Mouse (Mus musculus) stomach, embryonic 16.5 days (tissue): ENCODE data around the gene Tmem97. TPM values are rescaled to one million over a fixed set of nuclear protein-coding genes. Genes with fewer than 3 reads are reported as not detected.
A peak's percentile ranks its signal among the peaks of the same experiment; 100 is the strongest.

Source experiments
- ATAC-seq: fragments of 200-750 bp; cut with Nextera tagmentation; 2 replicates; pipeline ENCODE4 v1.8.0; 2017; ENCODE audit warnings: moderate number of reproducible peaks, moderate TSS enrichment; ENCODE audit not compliant: insufficient read depth, low FRiP score
- H3K27ac ChIP-seq: fragments of 300-500 bp; sonication (generic); 2 replicates; pipeline ENCODE4 v1.5.1; 2014; ENCODE audit warnings: low read length
- H3K27me3 ChIP-seq: fragments of 300-500 bp; sonication (generic); 2 replicates; pipeline ENCODE4 v1.6.1; 2014; ENCODE audit warnings: low read length, control low read depth, mixed read lengths; ENCODE audit not compliant: control insufficient read depth, insufficient read depth
- H3K36me3 ChIP-seq: fragments of 300-500 bp; sonication (generic); 2 replicates; pipeline ENCODE4 v1.6.1; 2014; ENCODE audit warnings: low read length; ENCODE audit not compliant: control insufficient read depth, insufficient read depth
- H3K4me1 ChIP-seq: fragments of 300-500 bp; sonication (generic); 2 replicates; pipeline ENCODE4 v1.6.1; 2014; ENCODE audit warnings: low read length, control low read depth, mixed read lengths; ENCODE audit not compliant: control insufficient read depth, insufficient read depth
- H3K4me2 ChIP-seq: fragments of 300-500 bp; sonication (generic); 2 replicates; pipeline ENCODE4 v1.6.1; 2014; ENCODE audit warnings: low read depth, low read length, mixed read lengths
- H3K4me3 ChIP-seq: fragments of 300-500 bp; sonication (generic); replicated peaks from 2 replicates; pipeline ENCODE4 v1.5.1; 2014; ENCODE audit warnings: mild to moderate bottlenecking, low read length
- H3K9ac ChIP-seq: fragments of 300-500 bp; sonication (generic); 2 replicates; pipeline ENCODE4 v1.6.1; 2014; ENCODE audit warnings: low read length
- H3K9me3 ChIP-seq: fragments of 300-500 bp; sonication (generic); replicated peaks from 2 replicates; pipeline ENCODE4 v1.6.1; 2016; ENCODE audit warnings: low read length, control low read depth; ENCODE audit not compliant: control insufficient read depth
- WGBS: fragments of 180-500 bp; shearing (Covaris S2); extraction: QIAGEN DNeasy Blood & Tissue Kit; methylation state at CpG from one replicate; pipeline ENCODE4 v1.1.7; 2014; 5-methylcytosine and 5-hydroxymethylcytosine counted together
- polyA plus RNA-seq: library from polyadenylated mRNA; unstranded; fragments of >200 nt; fragmentation: Nextera tagmentation; extraction: Ambion mirVana; gene quantifications from 2 replicates; pipeline ENCODE4 v1.2.1, GENCODE M21; 2015

Tmem97 gene
- polyA plus RNA-seq, 1 experiment from 2014 or later: 213 TPM

DNA sequence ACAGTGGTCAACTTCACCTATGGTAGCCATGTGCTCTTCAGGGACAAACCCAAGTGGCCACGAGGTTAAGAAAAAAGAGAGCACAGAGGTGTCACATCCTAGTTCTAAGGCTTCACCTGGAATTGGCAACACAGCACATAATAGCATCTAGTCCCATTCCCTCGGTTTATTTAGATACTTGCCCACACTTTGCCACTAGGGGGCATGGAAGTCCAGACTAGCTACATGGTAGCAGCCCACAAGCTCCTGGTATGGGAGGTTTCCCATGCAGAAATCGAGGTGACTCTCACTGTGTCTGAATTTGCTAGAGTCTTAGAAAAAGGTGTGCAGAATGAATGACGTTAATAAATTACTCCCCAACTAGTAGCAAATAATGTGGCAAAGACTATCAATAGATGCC is 9.9 kb upstream of the Tmem97 start:
- no peaks in the 10 kb centered on the region for H3K27me3 ChIP-seq
- H3K4me1 ChIP-seq: 0 out of 2 replicates have a peak, but pooled peaks cover 4% of the 10 kb centered on the region
- H3K27ac ChIP-seq: no peak overlapping the region
- no peak overlapping the region for H3K9ac ChIP-seq
- H3K4me3 ChIP-seq: no peak overlapping the region
- WGBS: 12% methylated on average over 4 of the region's 4 CpGs
- peak; percentile 52; the same call in 1 of the 2 replicates for ATAC-seq
- no peaks in the 10 kb centered on the region for H3K9me3 ChIP-seq
- no peak overlapping the region for H3K4me2 ChIP-seq
- H3K36me3 ChIP-seq: no peaks in the 10 kb centered on the region

DNA sequence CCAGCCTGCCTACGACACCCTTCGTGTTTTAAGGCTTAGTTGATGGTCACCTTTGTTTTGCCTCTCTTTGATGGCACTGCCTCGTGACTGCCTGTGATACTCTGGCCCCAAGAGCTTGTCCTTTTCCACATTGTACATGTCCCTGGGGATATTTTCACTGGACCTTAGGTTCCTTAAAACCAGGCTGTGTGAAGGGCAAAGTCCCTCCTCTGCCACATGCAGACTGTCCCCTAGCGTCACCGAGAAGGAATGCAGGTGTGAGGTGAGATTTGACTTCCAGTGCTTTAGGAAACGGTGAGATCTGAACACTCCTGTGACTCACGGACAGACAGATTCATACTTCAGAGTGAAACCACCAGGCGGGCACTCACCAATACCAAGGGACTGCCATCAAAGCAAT is 6.7 kb upstream of the Tmem97 start:
- no peaks in the 10 kb centered on the region for H3K27me3 ChIP-seq
- H3K4me1 ChIP-seq: 0 out of 2 replicates have a peak, but pooled peaks cover 4% of the 10 kb centered on the region
- no peaks in the 10 kb centered on the region for H3K36me3 ChIP-seq
- peaks cover 7% of the 10 kb centered on the region; the same call in 1 of the 2 replicates for H3K9me3 ChIP-seq
- H3K4me3 ChIP-seq: no peak overlapping the region
- ATAC-seq: no peak
- no peak overlapping the region for H3K4me2 ChIP-seq
- H3K9ac ChIP-seq: no peak overlapping the region
- WGBS: 55% methylated on average over 8 of the region's 8 CpGs
- H3K27ac ChIP-seq: no peak overlapping the region

DNA sequence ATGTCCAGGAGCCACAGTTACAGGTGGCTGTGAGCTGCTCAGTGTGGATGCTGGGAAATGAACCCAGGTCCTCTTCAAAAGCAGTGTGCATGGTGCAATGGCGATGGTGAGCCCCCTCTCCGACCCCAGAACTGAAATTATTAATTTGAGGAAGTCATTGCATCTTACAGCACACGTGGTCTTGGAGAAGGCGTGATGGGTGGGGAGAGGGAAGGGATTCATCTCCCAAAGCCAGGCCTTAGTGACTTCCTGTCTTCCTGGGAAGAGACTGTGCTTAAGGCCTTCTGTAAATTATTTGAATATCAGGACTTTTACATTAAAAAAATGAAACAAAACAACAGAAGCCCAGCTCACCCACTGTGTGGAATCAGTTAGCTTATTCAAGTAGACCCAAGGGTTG is 5.5 kb upstream of the Tmem97 start:
- no peak for ATAC-seq
- peak overlapping the region; percentile 43 for H3K27ac ChIP-seq

DNA sequence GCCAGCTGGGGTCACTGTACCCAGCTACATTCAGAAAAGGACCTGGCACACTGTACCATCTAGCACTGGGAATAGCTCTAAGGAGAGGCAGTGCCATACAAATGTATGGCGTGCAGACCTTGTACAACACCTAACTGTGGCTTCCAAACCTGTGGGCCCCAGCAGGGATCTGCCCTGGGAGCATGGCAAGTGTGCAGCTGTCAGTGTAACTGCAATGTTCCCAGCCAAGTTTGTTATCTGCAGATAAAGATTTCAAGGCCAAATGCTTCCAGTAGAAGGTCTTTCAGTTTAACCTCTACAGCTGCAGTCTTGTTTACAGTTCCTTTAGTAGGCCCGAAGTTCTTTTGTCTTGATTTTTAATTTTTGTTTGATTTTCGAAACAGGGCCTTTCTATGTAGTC is 5.0 kb upstream of the Tmem97 start:
- ATAC-seq: no peak
- H3K4me1 ChIP-seq: peaks cover 9% of the 10 kb centered on the region
- H3K27ac ChIP-seq: peak overlapping the region; percentile 43
- H3K27me3 ChIP-seq: no peaks in the 10 kb centered on the region
- no peak overlapping the region for H3K9ac ChIP-seq
- WGBS: 45% methylated on average over 3 of the region's 3 CpGs
- peaks cover 7% of the 10 kb centered on the region; the same call in 1 of the 2 replicates for H3K9me3 ChIP-seq
- H3K4me2 ChIP-seq: no peak overlapping the region
- no peak overlapping the region for H3K4me3 ChIP-seq
- no peaks in the 10 kb centered on the region for H3K36me3 ChIP-seq

More for the DNA sequence above, 5.5 kb upstream of the Tmem97 start:
- no peaks in the 10 kb centered on the region for H3K27me3 ChIP-seq
- peaks cover 7% of the 10 kb centered on the region for H3K4me1 ChIP-seq
- WGBS: 60% methylated on average over 4 of the region's 4 CpGs
- H3K4me3 ChIP-seq: no peak overlapping the region
- H3K9ac ChIP-seq: no peak overlapping the region
- H3K36me3 ChIP-seq: no peaks in the 10 kb centered on the region
- H3K9me3 ChIP-seq: peaks cover 7% of the 10 kb centered on the region; the same call in 1 of the 2 replicates
- H3K4me2 ChIP-seq: no peak overlapping the region

DNA sequence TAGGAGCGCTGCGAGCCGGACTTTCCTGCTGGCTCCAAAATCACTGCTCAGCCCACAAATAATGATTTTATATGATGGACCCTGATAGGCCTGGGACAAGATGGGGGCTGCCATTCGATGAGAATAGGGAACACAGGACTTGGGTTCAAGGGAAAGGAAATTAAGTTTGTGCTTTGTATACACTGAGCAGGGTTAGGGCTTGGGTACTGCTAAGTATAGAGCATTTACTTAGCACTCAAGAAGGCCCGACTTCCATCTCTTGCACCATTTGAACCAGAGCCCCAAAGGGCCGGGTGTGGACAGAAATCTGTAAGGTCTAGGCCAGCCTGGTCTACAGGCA is 452 bp upstream of the Tmem97 start:
- 0 out of 2 replicates have a peak, but pooled peaks have one; percentile 2 for ATAC-seq
- peak overlapping the region; percentile 79 for H3K9ac ChIP-seq

DNA sequence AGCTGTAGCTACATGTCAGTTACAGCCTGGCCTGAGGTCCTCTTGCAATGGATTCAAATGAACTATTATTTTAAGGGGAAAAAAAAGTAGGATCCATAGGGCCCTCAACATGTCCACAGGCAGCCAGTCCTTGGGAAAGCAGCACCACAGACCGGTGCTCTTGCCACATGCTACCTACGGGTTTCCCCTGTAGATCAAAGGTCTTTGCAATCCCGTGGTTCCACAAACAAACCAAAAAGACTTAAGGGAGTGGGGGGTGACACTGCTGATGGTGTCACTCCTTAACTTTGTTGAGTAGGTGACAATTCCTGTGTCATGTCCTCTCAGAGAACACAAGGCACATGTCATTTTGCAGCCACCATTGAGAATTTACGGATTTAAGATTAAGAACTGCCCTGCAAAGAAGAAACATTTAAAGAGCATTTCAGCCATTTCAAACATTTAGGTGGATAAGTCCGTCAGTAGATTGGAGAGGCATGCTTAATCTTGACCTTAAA is 1.0 kb downstream of the Tmem97 start:
- WGBS: 5% methylated on average over 5 of the region's 5 CpGs
- no peaks in the 10 kb centered on the region for H3K36me3 ChIP-seq
- peak overlapping the region; percentile 84 for H3K27ac ChIP-seq
- peak overlapping the region; percentile 81 for H3K9ac ChIP-seq
- H3K27me3 ChIP-seq: no peaks in the 10 kb centered on the region
- H3K9me3 ChIP-seq: peaks cover 7% of the 10 kb centered on the region; the same call in 1 of the 2 replicates
- H3K4me2 ChIP-seq: peak overlapping the region; percentile 69
- ATAC-seq: no peak
- peaks cover 15% of the 10 kb centered on the region for H3K4me1 ChIP-seq
- peak overlapping the region; percentile 77 for H3K4me3 ChIP-seq

More for the DNA sequence above, 452 bp upstream of the Tmem97 start:
- Histone ChIP-seq H3K36me3 (no peaks in the 10 kb centered on the region), H3K27me3 (no peaks in the 10 kb centered on the region), H3K4me1 (peaks cover 15% of the 10 kb centered on the region), H3K4me2 (peak overlapping the region; percentile 85), H3K27ac (peak overlapping the region; percentile 81), H3K4me3 (peak overlapping the region; percentile 77), H3K9me3 (peaks cover 7% of the 10 kb centered on the region; the same call in 1 of the 2 replicates)
- WGBS: 34% methylated on average over 6 of the region's 6 CpGs

DNA sequence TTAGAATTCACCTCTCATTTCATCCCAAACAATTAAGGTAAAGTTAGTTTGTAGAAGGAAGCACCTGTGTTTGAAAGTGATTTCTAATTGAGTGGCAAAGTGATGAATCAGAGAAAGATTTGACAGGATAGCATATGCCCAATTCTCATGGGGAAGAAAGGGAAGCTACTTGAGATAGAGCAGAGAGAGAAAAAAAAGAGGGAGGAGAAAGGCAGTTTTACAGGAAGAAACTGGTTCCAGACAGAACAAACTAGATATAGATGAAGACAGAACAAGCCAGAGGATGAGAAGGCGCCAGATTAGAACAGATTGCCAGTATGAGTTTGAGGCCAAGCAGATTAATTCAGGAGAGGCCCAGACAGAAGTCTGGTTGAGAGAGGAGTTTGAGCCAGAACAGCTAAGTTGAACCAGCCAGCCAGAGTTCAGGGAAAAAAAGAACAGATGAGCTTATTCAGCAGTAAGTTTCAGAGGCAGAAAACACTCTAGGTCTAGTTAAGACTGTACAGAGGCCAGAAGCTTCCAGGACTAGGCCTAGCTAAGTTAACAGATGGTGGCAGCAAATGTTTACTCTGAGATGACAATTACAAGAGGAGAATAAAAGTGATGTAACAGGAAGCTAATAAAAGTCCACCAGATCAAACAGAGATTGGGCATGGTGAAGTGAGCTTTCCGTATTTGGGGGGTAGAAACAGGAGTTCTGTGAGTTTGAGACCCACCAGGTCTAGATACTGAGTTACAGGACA is 2.7 kb downstream of the Tmem97 start:
- peaks cover 15% of the 10 kb centered on the region for H3K4me1 ChIP-seq
- no peak overlapping the region for H3K27ac ChIP-seq
- no peak overlapping the region for H3K9ac ChIP-seq
- H3K36me3 ChIP-seq: no peaks in the 10 kb centered on the region
- no peak for ATAC-seq
- H3K4me3 ChIP-seq: no peak overlapping the region
- H3K9me3 ChIP-seq: no peaks in the 10 kb centered on the region; the same call in 1 of the 2 replicates
- H3K27me3 ChIP-seq: no peaks in the 10 kb centered on the region
- WGBS: 83% methylated on average over 2 of the region's 2 CpGs
- no peak overlapping the region for H3K4me2 ChIP-seq

DNA sequence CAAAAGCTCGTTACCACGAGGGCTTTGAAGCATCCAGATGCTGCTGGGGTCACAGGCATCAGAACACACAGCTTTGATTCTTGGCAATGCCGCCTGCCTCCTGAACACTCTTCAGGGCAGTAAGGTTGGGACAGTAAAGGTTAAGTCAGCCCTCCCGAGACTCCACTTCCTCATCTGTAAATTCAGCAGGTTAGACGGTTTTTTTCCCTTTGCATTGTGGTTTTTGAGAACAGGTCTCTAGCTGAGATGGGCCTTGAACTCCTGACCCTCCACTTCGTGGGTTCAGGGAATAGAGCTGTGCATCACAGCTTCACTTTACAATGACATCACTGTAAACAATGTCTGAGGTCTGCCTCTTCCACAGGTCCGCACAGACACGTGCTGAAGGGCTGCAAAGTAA is 5.4 kb downstream of the Tmem97 start:
- peaks cover 10% of the 10 kb centered on the region for H3K4me1 ChIP-seq
- H3K27me3 ChIP-seq: no peaks in the 10 kb centered on the region
- H3K9ac ChIP-seq: no peak overlapping the region
- peaks cover 13% of the 10 kb centered on the region for H3K36me3 ChIP-seq
- no peak overlapping the region for H3K4me2 ChIP-seq
- no peak overlapping the region for H3K4me3 ChIP-seq
- WGBS: 49% methylated on average over 8 of the region's 8 CpGs
- H3K27ac ChIP-seq: no peak overlapping the region
- ATAC-seq: no peak
- H3K9me3 ChIP-seq: no peaks in the 10 kb centered on the region

DNA sequence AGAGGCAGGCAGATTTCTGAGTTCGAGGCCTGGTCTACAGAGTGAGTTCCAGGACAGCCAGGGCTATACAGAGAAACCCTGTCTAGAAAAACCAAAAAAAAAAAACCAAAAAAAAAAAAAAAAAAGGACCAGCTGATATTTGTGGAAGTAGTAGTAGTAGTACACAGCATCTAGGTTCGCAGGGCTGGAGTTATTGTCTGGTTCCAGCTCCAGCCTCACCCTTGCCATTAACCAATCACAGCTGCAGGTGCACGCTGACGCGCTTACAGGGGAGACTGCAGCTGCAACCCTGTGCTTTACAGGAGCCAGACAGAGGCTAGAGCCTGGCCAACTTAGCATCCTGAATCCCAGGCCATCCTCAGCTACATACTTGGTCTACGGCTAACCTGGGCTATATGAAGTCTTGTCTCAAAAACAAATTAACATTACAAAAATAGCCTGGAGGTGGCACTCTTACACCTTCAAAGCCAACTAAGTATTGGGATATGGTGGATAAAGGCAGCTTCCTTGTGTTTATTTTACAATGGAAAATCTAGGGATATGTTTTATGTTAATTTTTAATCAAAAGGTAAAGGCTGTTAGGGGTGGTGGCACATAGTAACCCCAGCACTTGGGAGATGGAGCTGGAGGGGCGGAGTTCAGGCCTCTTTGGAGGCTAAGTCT is 6.0 kb downstream of the Tmem97 start:
- Histone ChIP-seq H3K4me3 (no peak overlapping the region), H3K9ac (no peak overlapping the region), H3K27me3 (no peaks in the 10 kb centered on the region), H3K4me1 (peaks cover 8% of the 10 kb centered on the region), H3K27ac (no peak overlapping the region), H3K9me3 (no peaks in the 10 kb centered on the region), H3K36me3 (peaks cover 15% of the 10 kb centered on the region), H3K4me2 (no peak overlapping the region)
- ATAC-seq: no peak
- WGBS: 92% methylated on average over 7 of the region's 7 CpGs
